Mouse (Mus musculus) cerebellum, adult (tissue): ENCODE measurements at regions not wholly inside any gene's neighbourhood (a gene's known extent, or its start where the extent isn't known, plus 50 kb on each side); places are given as distances from the start of the nearest gene placed in this dataset.

ENCODE experiments used
- ATAC-seq: cut with Nextera tagmentation; 2 replicates; pipeline ENCODE4 v1.9.2; 2017; ENCODE audit warnings: mild to moderate bottlenecking, moderate library complexity, mixed read lengths; ENCODE audit not compliant: insufficient number of reproducible peaks, low FRiP score, low TSS enrichment

- no peak for ATAC-seq
These were observed 1926.9 kb upstream of the Gm38303 start for GRCm38 (mm10) chr3:12262342-12262741.

DNA sequence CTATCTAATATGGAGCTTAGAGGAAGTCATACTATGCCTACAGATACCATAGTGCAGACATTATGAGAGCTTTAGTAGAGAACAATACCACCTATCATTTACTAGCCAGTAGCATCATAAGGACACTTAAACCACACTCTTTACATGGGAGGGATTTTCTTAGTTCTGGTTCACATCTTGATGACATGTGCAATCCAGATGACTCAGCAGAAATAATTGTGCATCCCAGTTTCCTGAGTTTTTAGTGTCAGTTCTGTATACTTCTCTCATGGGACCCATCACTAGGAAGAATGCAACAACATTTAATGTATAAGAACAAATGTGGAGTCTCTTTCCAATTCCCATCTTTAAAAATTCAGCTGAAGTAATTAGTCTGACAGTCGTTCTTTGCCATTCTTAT is 1922.2 kb upstream of the Gm38303 start:
- ATAC-seq, result no peak

DNA sequence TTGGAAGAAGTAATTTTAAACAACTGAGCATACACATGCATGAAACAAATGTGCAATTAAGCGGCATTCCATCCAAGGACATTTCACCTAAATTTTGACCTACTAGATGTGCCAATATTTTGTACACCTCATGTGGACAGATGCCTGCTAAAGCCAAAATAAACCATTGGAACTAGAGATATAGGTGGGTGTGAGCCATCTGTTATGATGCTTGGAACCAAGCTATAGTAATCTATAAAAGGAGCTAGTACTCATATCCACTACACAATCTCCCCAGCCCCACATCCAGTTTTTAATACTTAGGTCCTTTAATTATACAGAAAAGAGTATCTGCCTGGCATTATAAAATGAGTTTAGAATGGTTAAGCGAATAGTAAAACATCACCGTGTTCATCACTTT is 1910.7 kb upstream of the Gm38303 start:
- peak; percentile 68; the same call in 1 of the 2 replicates for ATAC-seq

GRCm38 (mm10) chr3:12241026-12241425 is 1905.5 kb upstream of the Gm38303 start:
- no peak for ATAC-seq

DNA sequence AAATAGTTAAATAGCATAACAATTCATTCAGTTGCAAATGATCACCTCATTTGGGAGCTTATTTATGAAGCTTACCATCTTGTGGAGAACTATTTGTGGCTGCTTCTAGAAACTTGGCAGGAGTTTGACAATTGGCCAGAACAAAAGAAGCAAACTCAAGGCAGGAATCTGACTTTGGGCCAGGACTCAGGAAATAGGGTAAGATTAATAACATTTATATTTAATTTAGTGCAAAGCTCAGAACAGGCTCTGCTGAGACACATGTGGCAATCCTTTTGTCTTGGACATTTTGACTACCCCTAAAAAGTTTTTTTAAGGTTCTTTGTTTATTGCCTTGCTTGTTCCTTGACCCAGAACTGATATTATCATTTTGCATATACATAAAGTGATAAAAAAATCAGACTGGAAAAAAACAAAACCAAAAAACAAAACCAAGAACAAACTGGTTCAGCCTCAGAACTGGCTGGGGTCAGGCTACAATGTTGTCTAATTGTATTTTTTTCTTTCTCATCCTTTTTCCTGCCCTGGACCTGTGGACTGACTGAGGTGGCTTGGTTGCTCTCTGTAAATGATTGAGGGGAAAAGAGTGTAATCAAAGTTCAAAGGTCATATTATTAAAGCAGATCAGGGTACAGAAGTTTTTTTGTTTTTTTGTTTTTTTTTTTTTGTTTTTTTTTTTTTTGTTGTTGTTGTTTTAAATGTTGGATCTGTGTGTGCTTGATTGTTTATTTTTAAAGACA is 1892.4 kb upstream of the Gm38303 start:
- ATAC-seq, result no peak

DNA sequence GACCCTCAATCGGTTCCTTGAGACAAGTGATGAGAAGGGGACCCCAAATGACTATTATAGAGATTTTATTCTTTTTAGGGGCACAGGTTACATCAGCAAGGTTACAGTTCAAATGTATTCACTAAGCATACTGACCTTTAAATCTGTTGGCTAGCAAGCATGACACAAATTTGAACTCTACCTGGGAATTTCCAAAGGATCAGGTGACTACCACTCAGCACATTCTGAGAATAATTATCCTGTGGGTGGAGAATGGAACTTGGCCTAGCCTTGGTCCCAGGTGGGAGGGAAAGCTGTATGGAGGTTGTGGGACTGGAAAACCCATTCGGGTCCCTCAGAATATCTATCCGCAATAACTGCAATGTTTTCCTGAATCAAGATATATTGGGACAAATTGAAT is 1891.3 kb upstream of the Gm38303 start:
- no peak for ATAC-seq

DNA sequence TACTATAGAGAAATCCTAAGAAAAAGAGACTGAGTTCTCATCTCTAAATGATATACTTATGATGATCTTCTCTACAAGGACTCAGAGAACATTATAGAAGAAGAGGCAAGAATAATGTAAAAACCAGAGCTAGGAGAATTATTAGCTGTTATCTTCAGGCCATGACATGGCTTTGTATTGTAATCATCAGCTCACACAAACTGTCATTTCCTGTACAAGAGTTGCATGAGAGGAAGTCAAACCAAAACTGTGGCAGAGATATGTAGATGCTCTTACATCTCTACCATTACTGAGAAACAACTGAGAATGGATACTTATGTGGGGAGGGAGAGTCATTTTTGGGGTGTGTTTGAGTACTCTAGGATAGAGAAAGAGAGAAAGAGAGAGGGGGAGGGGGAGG is 1889.4 kb upstream of the Gm38303 start:
- ATAC-seq, result no peak

DNA sequence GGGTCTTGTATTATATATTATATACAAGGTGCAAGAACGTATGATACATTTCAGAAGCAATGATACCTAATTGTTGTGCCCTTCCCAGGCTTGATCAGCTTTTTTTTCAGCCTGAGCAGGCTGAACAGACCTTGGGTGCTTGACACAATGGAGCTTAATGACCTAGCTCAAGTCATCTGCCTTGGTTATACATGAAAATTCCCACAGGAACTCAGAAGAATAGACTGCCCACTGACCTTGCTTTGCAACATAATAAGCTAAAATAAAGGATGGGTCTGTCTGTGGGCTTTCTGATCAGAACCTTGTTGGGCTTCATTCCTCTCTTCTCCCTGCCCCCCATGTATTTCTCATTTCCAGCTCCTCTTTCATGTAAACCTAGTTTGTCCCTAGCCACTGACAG is 1880.6 kb upstream of the Gm38303 start:
- no peak for ATAC-seq

DNA sequence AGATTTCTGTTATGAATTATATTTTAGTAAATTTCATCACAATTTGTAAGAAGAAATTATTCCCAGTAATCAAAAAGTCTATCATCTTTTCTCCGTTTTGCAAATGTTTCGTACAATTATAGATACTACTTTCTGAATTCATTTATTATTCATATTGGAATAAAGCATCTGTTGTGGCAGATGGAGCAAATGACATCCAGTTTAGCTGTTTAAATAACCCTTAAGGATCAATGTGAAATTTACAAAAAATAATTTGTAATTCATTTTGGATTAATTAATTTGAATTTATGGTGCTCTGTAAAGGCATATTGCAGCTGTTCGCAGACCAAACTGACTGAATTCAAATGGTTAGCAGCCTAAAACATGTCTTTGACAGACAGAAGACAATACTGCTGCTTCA is 1879.3 kb upstream of the Gm38303 start:
- ATAC-seq, result no peak

DNA sequence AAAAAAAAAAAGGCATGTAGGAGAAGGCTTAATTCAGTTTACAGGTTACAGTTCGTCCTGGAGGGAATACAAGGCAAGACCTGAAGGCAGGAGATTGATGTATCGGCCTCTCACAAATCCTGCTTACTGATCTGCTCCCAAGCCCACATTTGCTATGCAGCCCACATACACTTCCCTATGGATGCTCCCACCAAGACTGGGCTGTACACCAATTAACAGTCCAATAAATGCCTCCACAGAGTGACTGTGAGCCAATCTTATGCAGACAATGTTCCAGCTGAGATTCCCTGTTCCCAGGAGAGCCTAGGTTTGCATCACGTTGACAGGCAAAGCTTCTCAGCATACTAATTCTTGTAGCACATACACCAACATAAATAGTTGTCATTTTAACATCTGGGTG is 1837.9 kb upstream of the Gm38303 start:
- no peak for ATAC-seq

- no peak for ATAC-seq
These were observed 1815.8 kb upstream of the Gm38303 start for GRCm38 (mm10) chr3:12151329-12151728.
